Mouse (Mus musculus) stomach, embryonic 15.5 days (tissue): ENCODE measurements around the gene Cant1. TPM values are rescaled to one million over a fixed set of nuclear protein-coding genes. Genes with fewer than 3 reads are reported as not detected.

ENCODE experiments used
- ATAC-seq: fragments of 200-750 bp; cut with Nextera tagmentation; 2 replicates; pipeline ENCODE4 v1.8.0; 2017; ENCODE audit warnings: low read depth, moderate number of reproducible peaks, moderate TSS enrichment; ENCODE audit not compliant: insufficient read depth, low FRiP score
- H3K27ac ChIP-seq: fragments of 300-500 bp; sonication (generic); 2 replicates; pipeline ENCODE4 v1.5.1; 2015; ENCODE audit warnings: mild to moderate bottlenecking, inconsistent platforms
- H3K27me3 ChIP-seq: fragments of 300-500 bp; sonication (generic); replicated peaks from 2 replicates; pipeline ENCODE4 v1.6.1; 2015; ENCODE audit warnings: inconsistent platforms
- H3K36me3 ChIP-seq: fragments of 300-500 bp; sonication (generic); 2 replicates; pipeline ENCODE4 v1.6.1; 2015; ENCODE audit warnings: inconsistent platforms
- H3K4me1 ChIP-seq: fragments of 300-500 bp; sonication (generic); 2 replicates; pipeline ENCODE4 v1.6.1; 2015; ENCODE audit warnings: inconsistent platforms
- H3K4me2 ChIP-seq: fragments of 300-500 bp; sonication (generic); 2 replicates; pipeline ENCODE4 v1.6.1; 2015; ENCODE audit warnings: mild to moderate bottlenecking, inconsistent platforms
- H3K4me3 ChIP-seq: fragments of 300-500 bp; sonication (generic); replicated peaks from 2 replicates; pipeline ENCODE4 v1.5.1; 2015; ENCODE audit warnings: inconsistent platforms
- H3K9ac ChIP-seq: fragments of 300-500 bp; sonication (generic); 2 replicates; pipeline ENCODE4 v1.6.1; 2015; ENCODE audit warnings: inconsistent platforms
- H3K9me3 ChIP-seq: fragments of 300-500 bp; sonication (generic); 2 replicates; pipeline ENCODE4 v1.6.1; 2016; ENCODE audit warnings: inconsistent platforms
- WGBS: fragments of 180-500 bp; shearing (Covaris S2); methylation state at CpG from one replicate; pipeline ENCODE4 v1.1.7; 2015; 5-methylcytosine and 5-hydroxymethylcytosine counted together
- polyA plus RNA-seq: library from polyadenylated mRNA; unstranded; fragments of >200 nt; fragmentation: Nextera tagmentation; extraction: Ambion mirVana; gene quantifications from 2 replicates; pipeline ENCODE4 v1.2.1, GENCODE M21; 2015

Gene Cant1
- polyA plus RNA-seq, 1 experiment from 2014 or later: 30.7 TPM

GRCm38 (mm10) chr11:118428944-118429709 is 10.2 kb upstream of the Cant1 start:
- no peak for ATAC-seq
- no peaks in the 10 kb centered on the region for H3K9me3 ChIP-seq
- H3K4me3 ChIP-seq: peak overlapping the region; percentile 39
- WGBS: 39% methylated on average over 8 of the region's 8 CpGs
- no peaks in the 10 kb centered on the region for H3K36me3 ChIP-seq
- no peak overlapping the region for H3K9ac ChIP-seq
- peak overlapping the region; percentile 58 for H3K4me2 ChIP-seq
- H3K4me1 ChIP-seq: peaks cover 51% of the 10 kb centered on the region
- peak overlapping the region; percentile 86 for H3K27ac ChIP-seq
- no peaks in the 10 kb centered on the region for H3K27me3 ChIP-seq

DNA sequence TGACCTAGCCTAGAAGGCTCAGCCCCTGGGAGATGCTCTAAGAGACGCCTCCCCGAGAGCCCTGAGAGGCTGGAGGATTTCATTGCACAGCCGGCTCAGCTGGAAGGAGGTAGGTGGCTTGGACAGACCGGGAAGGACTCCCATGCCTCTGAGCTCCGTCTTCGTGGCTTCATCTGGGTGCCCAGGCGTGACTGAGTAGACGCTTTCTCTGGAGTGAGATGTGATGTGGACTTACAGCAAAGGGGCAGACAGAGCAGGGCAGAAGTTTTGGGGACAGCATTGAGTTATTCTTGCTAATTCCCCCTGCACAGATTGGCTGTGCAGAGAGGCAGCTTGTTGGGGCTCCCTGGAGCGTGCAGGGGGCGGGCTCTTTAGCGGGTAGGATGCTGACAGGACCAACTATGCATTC is 9.6 kb upstream of the Cant1 start:
- WGBS: 7% methylated on average over 11 of the region's 11 CpGs
- 0 out of 2 replicates have a peak overlapping the region, but pooled peaks have one; percentile 19 for H3K9ac ChIP-seq
- peak overlapping the region; percentile 58 for H3K4me2 ChIP-seq
- no peaks in the 10 kb centered on the region for H3K36me3 ChIP-seq
- H3K27ac ChIP-seq: peak overlapping the region; percentile 86
- ATAC-seq: no peak
- peaks cover 51% of the 10 kb centered on the region for H3K4me1 ChIP-seq
- no peaks in the 10 kb centered on the region for H3K27me3 ChIP-seq
- peak overlapping the region; percentile 39 for H3K4me3 ChIP-seq
- H3K9me3 ChIP-seq: no peaks in the 10 kb centered on the region

DNA sequence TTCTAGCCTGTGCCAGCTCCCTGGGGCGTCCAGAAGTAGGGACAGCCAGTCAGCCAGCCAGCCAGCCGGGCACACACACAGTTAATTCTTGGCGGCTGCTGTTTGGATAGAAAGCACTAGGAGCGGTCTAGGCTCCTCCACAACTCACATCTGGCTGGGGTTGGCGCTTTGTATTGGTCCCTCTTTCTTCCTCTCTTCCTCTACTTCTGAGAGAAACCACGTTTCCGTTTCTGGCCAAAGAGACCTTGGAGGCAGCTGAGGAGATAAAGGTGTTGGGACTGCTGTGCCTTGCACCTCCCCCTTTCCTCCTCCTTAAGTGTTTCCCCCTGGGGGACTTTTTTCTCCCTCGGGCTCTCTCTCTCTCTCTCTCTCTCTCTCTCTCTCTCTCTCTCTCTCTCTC is 9.1 kb upstream of the Cant1 start, which contains the start of gene C1qtnf1:
TSS of gene C1qtnf1 (plus strand) at position 218 of the 400 bp plus-strand sequence.
- Histone ChIP-seq H3K4me1 (peaks cover 48% of the 10 kb centered on the region), H3K27ac (peak within 1 kb of the TSS; percentile 86), H3K4me2 (peak within 1 kb of the TSS; percentile 58), H3K27me3 (no peaks in the 10 kb centered on the region), H3K9me3 (no peaks in the 10 kb centered on the region), H3K9ac (0 out of 2 replicates have a peak within 1 kb of the TSS, but pooled peaks have one; percentile 19), H3K4me3 (peak within 1 kb of the TSS; percentile 39), H3K36me3 (no peaks in the 10 kb centered on the region)
- ATAC-seq: no peak
- under 1% methylated on average over 8 of the region's 8 CpGs for WGBS

GRCm38 (mm10) chr11:118427266-118427779 is 8.4 kb upstream of the Cant1 start:
- Histone ChIP-seq H3K4me3 (0 out of 2 replicates have a peak overlapping the region, but pooled peaks have one; percentile 39), H3K9me3 (no peaks in the 10 kb centered on the region), H3K4me2 (peak overlapping the region; percentile 58), H3K9ac (no peak overlapping the region), H3K4me1 (peaks cover 48% of the 10 kb centered on the region), H3K36me3 (no peaks in the 10 kb centered on the region), H3K27ac (peak overlapping the region; percentile 86; the same call in 1 of the 2 replicates), H3K27me3 (no peaks in the 10 kb centered on the region)
- WGBS: 29% methylated on average over 3 of the region's 3 CpGs
- no peak for ATAC-seq

DNA sequence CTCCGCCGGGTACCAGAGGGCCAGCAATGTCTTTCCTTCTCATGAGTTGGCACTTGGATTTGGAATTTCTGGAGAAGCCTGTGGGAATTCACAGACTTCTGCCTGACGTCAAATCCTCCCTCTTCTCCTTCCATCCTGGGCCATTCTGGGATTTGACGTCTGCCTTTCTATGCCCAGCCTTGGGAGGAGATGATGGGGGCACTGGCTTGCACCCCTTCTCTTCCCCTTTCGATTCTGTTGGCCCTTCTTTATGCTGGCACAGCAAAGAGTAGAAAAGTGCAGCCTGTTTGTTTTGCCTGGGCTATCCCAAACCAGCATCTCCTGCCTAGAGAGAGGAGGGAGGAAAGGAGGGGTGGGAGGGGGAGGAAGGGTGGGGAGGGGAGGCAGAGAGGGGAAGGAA is 7.9 kb upstream of the Cant1 start:
- Histone ChIP-seq H3K36me3 (no peaks in the 10 kb centered on the region), H3K4me3 (no peak overlapping the region), H3K4me2 (no peak overlapping the region), H3K9me3 (no peaks in the 10 kb centered on the region), H3K27ac (no peak overlapping the region), H3K9ac (no peak overlapping the region), H3K27me3 (no peaks in the 10 kb centered on the region), H3K4me1 (peaks cover 48% of the 10 kb centered on the region)
- 62% methylated on average over 5 of the region's 5 CpGs for WGBS
- no peak for ATAC-seq

DNA sequence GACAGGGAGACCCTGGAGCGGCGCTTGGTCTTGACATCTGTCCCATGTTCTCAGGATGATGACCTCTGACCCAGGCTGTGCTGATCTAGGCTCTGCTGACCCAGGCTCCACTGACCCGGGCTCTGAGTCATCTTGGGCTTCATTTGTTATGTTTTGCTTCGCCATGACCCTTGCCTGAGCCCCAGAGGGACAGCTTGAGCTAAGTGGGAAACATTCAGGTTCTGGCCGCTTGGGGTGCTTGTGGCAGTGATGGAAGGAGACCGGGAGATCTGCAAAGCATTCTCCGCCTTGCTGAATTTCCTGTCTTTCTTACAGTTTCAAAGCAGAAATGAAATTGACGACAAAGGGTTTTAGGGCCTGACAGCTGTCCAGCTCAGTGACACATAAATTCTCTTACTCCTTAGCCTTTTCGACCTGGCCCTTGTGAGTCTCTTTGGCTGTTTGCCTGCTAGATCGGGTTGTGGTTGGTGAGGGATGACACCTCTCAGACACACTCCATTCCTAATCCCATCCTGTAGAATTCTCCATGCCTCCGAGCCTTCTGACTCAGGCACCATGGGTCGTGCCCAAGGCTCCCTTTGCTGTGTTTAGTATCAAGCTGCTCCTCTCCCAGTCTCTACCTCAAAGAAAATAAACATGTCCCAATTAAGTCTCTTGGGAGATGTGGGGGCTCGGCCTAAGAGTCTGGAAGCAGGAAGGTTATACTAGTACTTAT is 5.9 kb upstream of the Cant1 start:
- H3K27ac ChIP-seq: no peak overlapping the region

DNA sequence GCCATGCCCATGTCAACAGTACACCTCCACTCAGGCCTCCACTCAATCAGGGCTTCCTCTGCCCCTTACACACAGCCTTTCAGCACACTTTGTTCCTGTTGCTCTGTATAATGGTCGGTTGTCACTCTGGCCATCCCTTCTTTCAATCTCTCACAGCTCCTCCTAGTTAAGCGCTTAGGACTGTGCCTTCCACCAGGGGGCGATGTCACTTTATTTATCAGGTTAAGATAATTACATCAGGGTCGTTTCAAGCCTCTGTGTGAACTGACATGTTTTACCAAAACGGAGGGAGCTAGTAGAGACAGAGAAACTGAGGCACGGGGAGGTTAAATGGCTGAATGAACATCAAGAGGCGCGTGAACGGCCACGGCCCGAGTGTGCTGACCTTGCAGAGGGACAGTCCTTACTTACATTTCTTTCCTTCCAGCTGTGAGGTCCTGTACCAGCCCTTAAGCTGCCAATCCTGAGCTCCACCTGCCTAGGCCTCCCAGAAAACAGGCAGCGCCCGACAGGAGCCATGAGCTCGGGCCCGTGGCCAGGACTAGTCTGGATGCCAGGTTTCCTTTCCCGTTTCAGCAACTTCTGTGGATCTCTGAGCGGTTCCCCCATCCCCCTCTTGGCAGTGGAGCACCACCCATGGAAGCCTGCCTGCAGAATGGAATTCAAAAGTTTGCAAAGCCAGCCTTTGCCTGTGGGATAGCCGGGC is 4.5 kb upstream of the Cant1 start:
- Histone ChIP-seq H3K9me3 (no peaks in the 10 kb centered on the region), H3K4me1 (peaks cover 23% of the 10 kb centered on the region), H3K27ac (peak overlapping the region; percentile 67), H3K9ac (no peak overlapping the region), H3K4me3 (0 out of 2 replicates have a peak overlapping the region, but pooled peaks have one; percentile 1), H3K36me3 (no peaks in the 10 kb centered on the region), H3K4me2 (peak overlapping the region; percentile 49), H3K27me3 (no peaks in the 10 kb centered on the region)
- no peak for ATAC-seq
- 4% methylated on average over 18 of the region's 18 CpGs for WGBS

More for the DNA sequence above, 5.9 kb upstream of the Cant1 start:
- H3K9me3 ChIP-seq: no peaks in the 10 kb centered on the region
- H3K27me3 ChIP-seq: no peaks in the 10 kb centered on the region
- WGBS: 49% methylated on average over 13 of the region's 13 CpGs
- H3K36me3 ChIP-seq: no peaks in the 10 kb centered on the region
- no peak overlapping the region for H3K4me3 ChIP-seq
- H3K4me2 ChIP-seq: no peak overlapping the region
- no peak for ATAC-seq
- H3K4me1 ChIP-seq: peaks cover 29% of the 10 kb centered on the region
- no peak overlapping the region for H3K9ac ChIP-seq

GRCm38 (mm10) chr11:118420261-118420660 is 1.4 kb upstream of the Cant1 start:
- Histone ChIP-seq H3K4me3 (no peak overlapping the region), H3K27me3 (no peaks in the 10 kb centered on the region), H3K9ac (no peak overlapping the region), H3K36me3 (0 out of 2 replicates have a peak, but pooled peaks cover 3% of the 10 kb centered on the region), H3K27ac (no peak overlapping the region), H3K9me3 (no peaks in the 10 kb centered on the region), H3K4me2 (no peak overlapping the region), H3K4me1 (peaks cover 32% of the 10 kb centered on the region)
- no peak for ATAC-seq
- 68% methylated on average over 7 of the region's 7 CpGs for WGBS

- Histone ChIP-seq H3K4me3 (peak overlapping the region; percentile 91), H3K36me3 (0 out of 2 replicates have a peak, but pooled peaks cover 10% of the 10 kb centered on the region), H3K9me3 (no peaks in the 10 kb centered on the region), H3K27me3 (no peaks in the 10 kb centered on the region), H3K9ac (peak overlapping the region; percentile 67), H3K4me1 (peaks cover 26% of the 10 kb centered on the region), H3K27ac (peak overlapping the region; percentile 64), H3K4me2 (peak overlapping the region; percentile 81)
- 5% methylated on average over 12 of the region's 12 CpGs for WGBS
- peak; percentile 12 for ATAC-seq
These were observed 448 bp downstream of the Cant1 start for GRCm38 (mm10) chr11:118418442-118418833.

DNA sequence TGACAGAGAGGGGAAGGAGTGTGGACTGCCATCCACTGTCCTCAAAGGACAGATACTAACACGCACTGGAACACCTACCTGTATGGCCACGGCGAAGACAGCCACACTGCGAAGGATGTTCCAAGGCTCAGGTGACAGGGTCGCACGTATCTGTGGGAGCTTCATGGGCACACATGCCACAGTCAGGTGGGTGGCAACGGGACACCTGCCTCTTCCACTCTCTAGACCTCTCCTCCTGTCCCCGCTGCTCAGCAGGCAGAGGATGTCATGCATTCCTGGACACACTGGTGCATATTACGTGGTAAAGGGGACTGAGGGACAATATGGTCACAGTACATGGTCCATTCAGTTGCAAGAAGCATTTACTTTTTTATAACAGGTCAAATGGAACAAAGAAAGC is 1.4 kb downstream of the Cant1 start:
- Histone ChIP-seq H3K9me3 (no peaks in the 10 kb centered on the region), H3K4me3 (peak overlapping the region; percentile 91; the same call in 1 of the 2 replicates), H3K27me3 (no peaks in the 10 kb centered on the region), H3K4me1 (peaks cover 25% of the 10 kb centered on the region), H3K9ac (peak overlapping the region; percentile 67), H3K4me2 (peak overlapping the region; percentile 81), H3K36me3 (0 out of 2 replicates have a peak, but pooled peaks cover 10% of the 10 kb centered on the region), H3K27ac (no peak overlapping the region)
- WGBS: 93% methylated on average over 9 of the region's 9 CpGs
- ATAC-seq: no peak

DNA sequence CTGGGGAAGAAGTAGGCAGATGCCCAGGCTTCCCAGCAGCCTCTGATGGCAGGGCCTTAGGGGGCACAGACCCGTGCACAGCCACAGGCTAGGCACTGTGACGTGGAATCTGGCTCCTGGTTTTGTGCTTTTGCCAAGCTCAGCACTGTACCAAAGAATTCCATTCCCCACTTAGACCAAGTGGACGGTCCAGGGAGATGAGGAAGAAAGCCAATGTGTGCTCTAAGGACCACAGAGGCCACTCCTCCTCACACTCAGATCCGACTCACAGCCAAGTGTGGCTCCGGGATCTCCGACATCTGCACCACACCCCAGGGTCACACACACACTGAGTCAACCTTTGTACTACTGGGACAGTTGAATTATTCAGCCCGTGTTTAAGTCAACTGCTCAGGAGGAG is 2.8 kb downstream of the Cant1 start:
- Histone ChIP-seq H3K4me1 (peaks cover 27% of the 10 kb centered on the region), H3K4me3 (no peak overlapping the region), H3K36me3 (0 out of 2 replicates have a peak, but pooled peaks cover 10% of the 10 kb centered on the region), H3K9ac (no peak overlapping the region), H3K9me3 (no peaks in the 10 kb centered on the region), H3K27ac (peak overlapping the region; percentile 65), H3K4me2 (peak overlapping the region; percentile 8; the same call in 1 of the 2 replicates), H3K27me3 (no peaks in the 10 kb centered on the region)
- 79% methylated on average over 7 of the region's 7 CpGs for WGBS
- no peak for ATAC-seq
